Mouse (Mus musculus) liver, embryonic 14.5 days (tissue): ENCODE data around the gene Imp3.

Experiments
- CTCF ChIP-seq: IDR thresholded peaks from 2 replicates; pipeline ENCODE4 v1.5.1; 2016; ENCODE audit warnings: antibody characterized with exemption, low read depth, control low read depth
- EP300 ChIP-seq: IDR thresholded peaks from 2 replicates; pipeline ENCODE4 v1.6.1; 2016; ENCODE audit warnings: antibody characterized with exemption, low read depth

DNA sequence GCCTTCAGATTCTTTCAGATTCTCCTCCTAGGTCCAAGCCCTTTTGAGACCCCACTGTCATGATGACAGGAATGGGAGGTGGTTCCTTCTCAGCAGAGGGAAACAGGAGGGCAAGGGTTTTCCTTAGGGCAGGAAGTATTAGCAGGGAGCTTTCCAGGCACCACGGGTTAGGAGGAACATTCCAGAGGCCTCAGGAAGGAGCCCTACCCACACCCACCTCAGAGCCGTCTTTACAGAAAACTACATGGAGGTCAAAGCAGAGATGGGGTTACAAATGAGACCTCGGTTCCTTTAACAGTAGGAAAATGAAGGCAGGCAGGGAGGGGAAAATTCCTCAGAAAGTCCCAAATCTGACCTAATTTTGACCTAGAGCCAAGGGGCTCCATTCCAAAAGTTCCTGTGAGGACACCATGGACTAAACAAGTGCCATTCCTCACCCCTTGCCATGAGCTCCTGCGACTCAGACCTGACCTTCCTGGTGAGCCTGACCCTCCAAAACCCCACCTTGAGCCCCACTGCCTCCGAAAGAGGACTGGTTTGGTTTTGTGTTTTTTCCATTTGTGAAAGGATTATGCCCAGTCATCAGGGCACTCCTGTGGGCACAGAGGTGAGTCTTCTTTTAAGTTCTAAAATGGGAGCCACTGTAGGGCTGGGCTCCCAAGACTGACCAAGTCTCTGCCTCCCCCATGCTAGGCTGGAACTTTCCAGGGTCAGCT, 21.4 kb upstream of the Imp3 start:
- TF ChIP-seq CTCF (no peak), EP300 (no peak)
